Mouse (Mus musculus) E14TG2a.4 (cell line): ENCODE measurements around the gene Abca3.

ENCODE experiments used
- CTCF ChIP-seq: conservative IDR thresholded peaks from 2 replicates; pipeline ENCODE4 v1.5.1; 2014; ENCODE audit warnings: low read length
- NANOG ChIP-seq: IDR thresholded peaks from 2 replicates; pipeline ENCODE4 v1.6.1; 2014; ENCODE audit warnings: borderline replicate concordance, low read length, mixed read lengths
- POU5F1 ChIP-seq: IDR thresholded peaks from 2 replicates; pipeline ENCODE4 v1.6.1; 2014; ENCODE audit warnings: low read length, borderline replicate concordance

DNA sequence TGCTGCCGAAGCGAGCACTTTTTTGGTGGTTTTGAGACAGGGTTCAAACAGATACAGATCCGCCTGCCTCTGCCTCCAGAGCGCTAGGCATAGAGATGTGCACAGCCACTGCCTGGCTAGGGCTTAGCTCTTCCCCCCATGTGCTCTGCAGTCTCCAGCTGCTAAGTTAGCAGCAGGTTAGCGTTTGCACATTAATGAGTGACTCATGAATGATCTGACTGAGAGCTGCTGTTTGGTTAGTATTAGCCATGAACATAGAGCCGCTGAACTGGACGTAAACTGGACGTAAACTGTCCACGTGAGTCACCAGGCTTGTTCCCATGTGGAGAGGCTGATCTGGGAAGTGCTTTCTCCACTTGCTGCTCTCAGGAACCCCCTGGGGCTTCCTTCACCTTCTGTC lies 10.8 kb downstream of the Abca3 start:
- TF ChIP-seq CTCF (no peak), NANOG (no peak), POU5F1 (no peak)
